Mouse (Mus musculus) skeletal muscle tissue, adult 2 months (tissue): ENCODE results near the gene Asprv1.

ENCODE experiments used
- DNase-seq: peaks from one replicate; pipeline ENCODE4 v3.0.0-alpha.2; 2012; ENCODE audit warnings: low read depth, low spot score

Gene Asprv1

DNA sequence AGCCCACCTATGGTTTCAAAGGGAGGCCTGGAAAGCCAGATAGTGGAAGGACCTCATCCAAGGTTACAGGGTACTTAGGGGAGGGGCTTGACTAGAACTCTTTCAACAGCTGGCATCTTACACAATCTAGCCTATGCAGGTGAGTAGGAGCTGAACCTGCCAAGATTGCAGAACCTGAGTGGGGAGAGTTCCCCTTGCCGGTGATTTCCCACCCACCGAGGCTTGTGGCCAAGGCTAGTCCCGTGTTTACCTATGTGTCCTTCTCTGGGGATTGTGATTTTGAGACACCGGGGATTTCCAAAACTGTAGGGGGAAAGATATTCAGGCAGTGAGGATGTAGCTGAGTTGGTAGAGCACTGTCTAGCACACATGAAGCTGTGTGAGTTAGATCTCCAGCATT is 12.7 kb upstream of the Asprv1 start:
- no peak for DNase-seq

GRCm38 (mm10) chr6:86623201-86623600 is 4.8 kb upstream of the Asprv1 start:
- no peak for DNase-seq

DNA sequence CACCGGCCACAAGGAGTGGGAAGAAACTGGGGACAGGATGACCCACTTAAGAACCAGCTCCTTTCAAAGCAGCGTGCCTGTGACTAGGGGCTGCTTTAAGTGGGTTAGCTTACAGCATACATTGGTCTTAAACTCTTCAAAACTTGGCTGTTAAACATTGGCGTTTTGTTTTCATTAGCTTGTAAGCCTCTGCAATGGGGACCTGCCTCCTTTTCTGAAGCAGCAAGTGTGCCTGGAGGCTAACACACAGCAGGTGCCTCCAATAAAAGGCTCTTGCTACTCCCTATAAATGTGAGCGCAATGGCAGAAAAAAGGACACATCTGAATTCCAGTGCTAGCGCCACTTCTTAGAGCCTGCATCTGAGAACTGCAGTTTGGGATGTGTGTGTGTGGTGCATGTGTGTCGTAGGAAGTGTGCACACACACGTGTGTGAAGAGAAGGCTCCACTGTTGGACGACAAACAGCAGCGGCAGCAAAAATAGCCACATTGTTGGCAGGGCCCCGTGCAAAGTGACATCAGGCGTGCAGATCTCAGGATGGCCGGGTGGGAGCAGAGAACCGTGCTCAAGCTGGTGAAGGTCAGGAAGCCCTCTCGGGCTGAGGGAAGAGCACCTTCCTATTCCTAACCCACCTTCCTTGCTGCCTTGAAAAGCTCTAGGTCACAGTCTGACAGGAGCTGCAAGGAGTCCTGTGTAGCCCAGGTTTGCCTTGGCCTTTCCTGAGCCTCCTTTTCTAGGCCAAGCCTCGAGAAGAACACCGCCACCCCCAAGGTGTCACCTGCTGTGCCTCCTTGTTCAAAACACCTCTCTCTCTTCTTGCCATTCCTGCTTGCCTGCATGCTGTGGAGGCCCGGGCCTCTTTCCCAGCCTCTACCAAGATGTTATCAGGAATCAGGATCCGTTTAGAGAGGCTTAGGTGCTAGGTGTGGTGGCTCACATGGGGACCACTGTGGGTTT is 3.6 kb upstream of the Asprv1 start:
- DNase-seq = no peak

DNA sequence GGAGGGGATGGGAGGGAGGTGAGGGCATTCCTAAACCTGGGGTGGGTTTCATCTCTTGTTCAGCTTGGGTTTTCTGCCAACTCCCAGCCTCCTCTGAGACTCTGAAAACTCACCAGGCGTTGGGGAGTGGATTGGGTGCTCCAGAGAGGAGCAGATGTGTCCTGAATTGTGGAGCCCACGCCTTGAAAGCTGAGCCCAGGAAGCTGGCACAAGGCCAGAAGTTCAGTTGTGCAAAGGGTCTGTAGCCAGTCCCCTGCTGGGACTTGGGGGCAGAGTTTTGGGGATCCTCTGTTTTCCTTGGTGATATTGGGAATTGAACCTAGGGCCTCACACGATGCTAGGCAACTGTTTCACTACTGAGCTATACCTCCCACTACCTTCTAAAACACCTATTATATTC is 2.2 kb downstream of the Asprv1 start:
- DNase-seq = no peak

- DNase-seq = no peak
These were observed 8.5 kb downstream of the Asprv1 start for GRCm38 (mm10) chr6:86636495-86636894.

DNA sequence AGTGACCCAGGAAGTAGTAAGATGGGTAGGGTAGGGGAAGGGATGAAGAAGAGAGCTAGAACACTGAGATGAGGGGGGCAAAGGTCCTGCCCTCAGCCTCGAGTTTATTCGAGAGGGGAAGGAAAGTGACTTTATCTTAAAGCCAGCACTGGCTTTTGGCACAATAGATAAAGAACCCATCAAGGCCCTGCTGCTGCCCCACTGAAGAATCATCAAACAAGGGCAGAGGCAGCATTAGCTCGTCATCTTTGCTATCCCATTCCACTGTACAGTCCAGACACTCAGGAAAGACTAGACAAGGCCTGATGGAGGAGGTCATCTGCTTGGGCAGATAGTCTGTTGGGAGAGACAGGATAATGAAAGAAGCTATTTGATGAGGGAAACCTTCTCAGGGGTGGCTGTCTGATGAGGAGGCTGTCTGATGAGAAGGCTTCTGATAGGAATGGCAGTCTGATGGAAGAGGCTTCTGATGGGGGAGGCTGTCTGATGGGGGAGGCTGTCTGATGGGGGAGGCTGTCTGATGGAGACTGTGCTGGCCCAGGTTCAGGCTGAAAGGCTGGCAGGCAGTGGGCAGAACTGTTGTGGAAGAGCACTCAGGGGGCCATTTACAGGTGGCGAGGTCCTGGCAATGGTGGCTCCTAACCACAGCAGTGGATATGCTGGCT is 9.3 kb downstream of the Asprv1 start:
- DNase-seq = no peak

GRCm38 (mm10) chr6:86637860-86638259 is 9.9 kb downstream of the Asprv1 start:
- DNase-seq = no peak

- no peak for DNase-seq
These were observed 10.5 kb downstream of the Asprv1 start for GRCm38 (mm10) chr6:86638434-86638833.

- no peak for DNase-seq
These were observed 11.5 kb downstream of the Asprv1 start for GRCm38 (mm10) chr6:86639180-86640160.

DNA sequence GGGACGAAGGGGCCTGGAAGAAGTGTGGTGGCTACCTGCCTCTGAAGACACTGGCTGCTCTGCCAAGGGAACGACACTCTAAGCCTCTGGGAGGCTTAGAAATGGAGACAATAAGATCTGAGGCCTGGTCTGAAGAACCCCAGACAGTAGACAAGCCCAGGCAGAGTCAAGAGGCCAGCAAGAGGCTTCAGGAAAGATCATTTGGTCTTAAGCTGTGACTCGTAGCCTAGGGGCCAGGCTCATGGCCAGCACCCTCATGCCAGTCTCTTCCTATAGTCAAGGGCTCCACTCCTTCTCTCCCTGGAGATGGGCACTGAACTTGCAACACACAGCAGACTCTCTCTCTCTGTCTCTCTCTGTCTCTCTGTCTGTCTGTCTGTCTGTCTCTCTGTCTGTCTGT is 12.2 kb downstream of the Asprv1 start:
- no peak for DNase-seq

GRCm38 (mm10) chr6:86640776-86641175 is 12.8 kb downstream of the Asprv1 start:
- no peak for DNase-seq

DNA sequence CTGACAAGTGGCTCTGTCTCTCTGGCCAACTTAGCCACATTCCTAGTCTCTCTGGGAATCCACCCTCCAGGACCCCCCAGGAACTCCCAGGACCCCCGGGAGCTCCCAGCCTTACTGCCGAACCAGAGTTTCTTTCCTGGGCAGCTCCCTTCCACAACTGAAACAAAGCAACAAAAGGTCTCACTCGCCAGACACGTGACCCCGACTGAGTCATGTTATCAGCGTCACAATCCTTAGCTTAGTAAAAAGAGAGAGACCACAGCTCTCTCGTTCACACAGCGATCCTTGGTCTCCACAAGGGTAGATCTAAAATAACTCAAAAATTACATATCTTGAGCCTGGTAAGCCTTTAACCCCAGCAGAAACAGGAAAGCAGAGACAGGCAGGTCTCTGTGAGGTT is 13.8 kb downstream of the Asprv1 start:
- DNase-seq = no peak

GRCm38 (mm10) chr6:86644775-86645400 is 16.9 kb downstream of the Asprv1 start:
- DNase-seq = no peak

GRCm38 (mm10) chr6:86645551-86645950 is 17.6 kb downstream of the Asprv1 start:
- no peak for DNase-seq

DNA sequence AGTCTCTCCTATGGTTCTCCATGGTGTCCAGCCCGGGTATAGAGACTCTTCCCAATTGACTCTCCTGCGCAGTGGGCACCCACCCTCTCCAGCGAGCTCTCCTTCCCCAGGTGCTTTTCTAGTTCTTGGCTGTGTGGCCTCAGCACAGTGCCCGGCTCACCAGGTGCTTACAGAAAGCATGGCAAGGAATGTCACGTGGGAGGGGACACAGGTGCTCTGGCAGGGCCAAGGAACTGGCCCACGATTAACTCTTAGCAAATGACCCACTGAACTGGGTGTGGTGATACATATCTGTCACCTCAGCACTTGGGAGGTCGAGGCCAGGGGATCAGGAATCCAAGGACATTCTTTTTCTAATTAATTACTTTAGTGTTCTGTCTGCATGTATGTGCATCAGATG is 18.2 kb downstream of the Asprv1 start:
- no peak for DNase-seq

DNA sequence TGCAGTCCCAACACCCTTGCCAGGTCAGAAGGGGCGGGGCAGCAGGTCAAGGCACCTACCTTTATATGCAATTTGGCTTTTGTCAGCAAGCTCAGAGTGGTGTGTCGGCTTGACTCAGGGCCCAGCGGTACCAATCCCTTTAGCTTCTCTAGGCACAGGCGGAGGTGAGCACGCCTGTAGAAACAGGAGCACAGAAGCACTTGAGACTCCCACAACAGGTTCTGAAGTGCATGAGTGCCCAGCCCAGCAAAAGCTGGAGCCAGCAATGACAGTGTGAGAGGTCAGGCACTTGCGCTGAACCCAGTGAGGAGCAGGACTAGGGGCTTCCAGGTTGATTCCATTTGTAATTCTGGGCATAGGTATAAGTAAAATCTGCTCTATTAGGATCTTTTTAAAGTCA is 25.1 kb downstream of the Asprv1 start:
- DNase-seq = no peak

DNA sequence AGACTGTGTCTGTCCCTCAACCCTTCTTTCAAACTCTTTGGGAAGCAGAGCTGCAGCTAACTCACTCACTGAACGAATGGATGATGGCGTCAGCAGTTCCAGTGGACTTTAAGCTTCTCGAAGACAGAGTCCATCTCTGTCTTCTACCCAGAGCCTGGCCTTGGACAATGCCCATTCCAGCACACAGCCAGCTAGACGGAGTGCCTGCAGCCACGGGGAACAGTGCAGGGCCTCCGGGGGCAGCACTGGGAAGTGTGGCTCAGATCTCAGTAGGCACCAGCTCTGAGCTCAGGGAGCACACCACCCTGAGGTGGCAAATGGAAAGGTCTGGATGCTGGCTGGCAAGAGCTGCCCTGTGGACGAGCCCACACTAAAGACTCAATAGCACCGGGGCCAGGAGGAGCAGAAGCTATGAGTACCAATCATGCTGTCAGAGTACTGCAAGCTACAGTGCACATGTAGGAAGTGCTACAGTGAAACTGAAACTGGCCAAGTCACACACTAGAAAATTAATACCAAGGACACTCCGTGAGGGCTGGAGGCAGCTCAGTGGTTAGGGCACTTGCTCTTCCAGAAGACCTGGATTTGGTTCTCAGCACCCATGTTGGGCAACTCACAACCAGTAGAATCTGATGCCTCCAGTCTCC is 26.4 kb downstream of the Asprv1 start:
- DNase-seq = no peak

DNA sequence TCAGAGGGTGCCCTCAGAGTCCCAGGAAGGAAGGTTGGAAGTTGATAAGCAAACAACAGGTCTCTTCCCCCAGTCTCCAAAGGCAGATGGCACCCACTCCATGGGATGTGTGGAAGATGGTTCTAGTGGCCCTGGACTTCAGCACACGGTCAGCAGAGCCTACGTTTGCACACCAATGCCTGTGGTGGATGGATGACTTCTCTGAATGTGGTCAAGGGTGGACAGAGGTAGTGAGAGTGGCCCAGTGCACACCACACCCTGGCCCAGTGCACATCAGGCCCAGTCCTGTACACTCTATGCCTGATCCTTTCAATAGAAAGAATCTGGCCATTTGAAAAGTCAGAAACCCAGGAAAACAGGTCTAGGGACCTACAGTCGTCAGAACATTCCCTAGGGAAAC is 30.5 kb downstream of the Asprv1 start:
- DNase-seq = no peak

GRCm38 (mm10) chr6:86660161-86660877 is 32.4 kb downstream of the Asprv1 start:
- DNase-seq = no peak

DNA sequence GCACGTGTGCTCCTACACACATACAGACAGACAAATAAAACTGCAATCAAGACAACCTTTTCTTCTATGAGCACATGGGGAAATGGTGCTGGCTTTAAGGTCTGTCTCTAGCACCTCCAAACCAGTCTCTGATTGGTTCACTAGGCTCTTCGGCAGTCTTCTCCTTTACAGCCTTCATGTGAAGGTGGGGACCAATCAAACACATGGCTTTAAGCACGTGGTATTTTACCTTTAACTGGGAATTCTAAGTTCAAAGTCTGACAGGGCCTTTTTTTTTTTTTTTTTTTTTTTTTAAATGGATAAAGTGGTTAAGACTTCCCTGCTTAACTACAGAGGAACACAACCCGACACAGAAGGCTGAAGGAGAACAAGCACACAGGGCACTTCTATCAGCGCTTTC is 37.1 kb downstream of the Asprv1 start:
- no peak for DNase-seq
